Mouse (Mus musculus): ENCODE results near the gene Greb1. TPM values are rescaled to one million over a fixed set of nuclear protein-coding genes. Genes with fewer than 3 reads are reported as not detected.
"Not testable (repeated sequence)": the region's sequence is repeated elsewhere in the genome, so short reads cannot be mapped to it uniquely, and the experiment has no call there.

The Greb1 gene
- polyA plus RNA-seq, 1 experiment from 2014 or later: 4.5 TPM

DNA sequence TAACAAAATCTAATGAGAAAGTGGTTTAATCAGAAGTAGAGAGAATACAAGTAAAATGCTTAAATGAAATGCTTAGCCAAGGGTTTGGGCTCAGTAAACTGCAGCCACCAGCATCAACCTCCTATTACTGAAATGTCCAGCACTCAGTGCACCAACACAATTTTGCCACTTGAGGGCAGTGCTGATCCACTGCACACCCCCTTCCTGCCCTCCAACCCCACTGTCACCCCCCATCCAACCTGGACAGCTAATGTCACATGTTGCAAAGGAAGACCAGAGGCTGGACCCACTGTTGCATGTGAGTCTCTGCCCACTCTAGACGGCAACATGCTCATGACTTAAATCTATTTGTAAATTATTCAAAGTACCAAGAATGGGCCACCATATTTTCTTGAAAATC, 83.0 kb downstream of the Greb1 start:
- WGBS: 58% methylated on average over 1 of the region's 1 CpGs
- H3K36me3 ChIP-seq: peaks cover 13% of the 10 kb centered on the region
- no peak for ATAC-seq (ENCODE audit: low FRiP score)

DNA sequence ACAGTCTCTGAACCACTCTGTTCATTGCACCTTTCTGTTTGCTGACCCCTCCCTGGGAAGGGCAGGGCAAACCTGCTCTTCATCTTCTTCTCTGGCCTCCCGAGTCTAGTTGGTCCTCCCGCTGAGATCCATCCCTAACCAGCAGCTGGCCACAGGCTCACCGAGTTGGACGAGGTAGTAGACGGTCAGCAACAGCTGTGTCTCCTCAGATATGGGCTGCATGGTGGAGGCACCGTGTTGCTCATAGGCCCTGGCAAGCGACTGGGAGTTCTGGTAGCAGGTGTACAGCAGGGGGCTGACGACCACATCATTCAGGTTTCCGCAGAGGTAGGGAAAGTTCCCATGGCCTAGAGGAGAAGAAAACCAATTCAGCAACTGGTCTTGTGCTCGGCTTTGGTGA, 86.1 kb downstream of the Greb1 start:
- peaks cover 18% of the 10 kb centered on the region for H3K36me3 ChIP-seq
- WGBS: 89% methylated on average over 10 of the region's 10 CpGs
- no peaks in the 10 kb centered on the region for H3K27me3 ChIP-seq
- no peak overlapping the region for H3K27ac ChIP-seq
- H3K4me1 ChIP-seq: no peaks in the 10 kb centered on the region
- ATAC-seq (ENCODE audit: low FRiP score): no peak
- H3K4me3 ChIP-seq: no peak overlapping the region
- H3K4me2 ChIP-seq (replicated peaks): no peak overlapping the region
- no peaks in the 10 kb centered on the region for H3K9me3 ChIP-seq (replicated peaks)
- H3K9ac ChIP-seq: no peak overlapping the region

More for the DNA sequence above, 83.0 kb downstream of the Greb1 start:
- H3K4me3 ChIP-seq: no peak overlapping the region
- no peak overlapping the region for H3K4me2 ChIP-seq (replicated peaks)
- H3K9ac ChIP-seq: no peak overlapping the region
- no peaks in the 10 kb centered on the region for H3K9me3 ChIP-seq (replicated peaks)
- no peaks in the 10 kb centered on the region for H3K4me1 ChIP-seq
- H3K27me3 ChIP-seq: no peaks in the 10 kb centered on the region
- no peak overlapping the region for H3K27ac ChIP-seq

DNA sequence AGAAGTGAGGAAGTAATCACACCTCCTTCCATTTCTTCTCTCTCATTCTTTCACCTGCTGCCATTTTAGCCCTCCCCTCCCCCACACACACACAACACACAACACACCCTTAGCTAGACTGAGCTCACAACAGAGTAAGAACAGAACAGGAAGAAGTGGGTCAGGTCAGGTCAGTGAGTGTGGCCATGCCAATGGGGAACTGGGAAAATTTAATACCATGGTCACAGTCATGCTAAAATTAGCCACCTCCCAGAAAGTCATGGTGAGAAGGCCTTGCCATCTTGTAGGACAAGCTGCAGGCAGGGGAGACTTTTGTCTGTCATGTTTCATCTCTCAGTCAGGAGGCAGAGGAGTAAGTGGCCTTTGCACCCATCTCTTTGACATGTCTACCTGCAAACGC, 102.0 kb downstream of the Greb1 start:
- Histone ChIP-seq H3K4me2 (replicated peaks) (no peak overlapping the region), H3K4me1 (no peaks in the 10 kb centered on the region), H3K36me3 (peaks cover 39% of the 10 kb centered on the region), H3K27ac (no peak overlapping the region), H3K4me3 (no peak overlapping the region), H3K9ac (no peak overlapping the region), H3K9me3 (replicated peaks) (no peaks in the 10 kb centered on the region), H3K27me3 (no peaks in the 10 kb centered on the region)
- no peak for ATAC-seq (ENCODE audit: low FRiP score)
- 90% methylated on average over 1 of the region's 1 CpGs for WGBS

DNA sequence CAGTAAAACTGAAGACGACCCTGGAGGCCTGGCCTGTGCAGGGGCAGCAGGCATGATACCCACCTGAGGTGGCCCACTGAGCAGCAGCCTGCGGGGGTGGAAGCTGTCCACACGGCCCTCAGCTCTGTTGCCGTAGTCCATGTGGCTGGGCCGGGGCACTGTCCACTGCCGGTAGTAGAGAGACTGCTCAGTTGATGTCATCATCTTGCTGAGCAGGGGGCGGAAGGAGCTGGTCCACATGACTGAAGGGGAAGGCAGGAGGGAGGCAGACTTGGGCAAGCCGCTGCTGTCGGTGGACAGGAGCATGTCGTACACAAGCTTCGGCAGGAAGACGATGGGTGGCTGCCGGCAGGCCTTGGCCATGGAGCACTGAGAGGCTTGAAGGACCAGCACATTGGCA, 104.5 kb downstream of the Greb1 start:
- no peaks in the 10 kb centered on the region for H3K27me3 ChIP-seq
- no peak overlapping the region for H3K4me3 ChIP-seq
- H3K9me3 ChIP-seq (replicated peaks): no peaks in the 10 kb centered on the region
- no peak overlapping the region for H3K27ac ChIP-seq
- no peak overlapping the region for H3K9ac ChIP-seq
- no peak overlapping the region for H3K4me2 ChIP-seq (replicated peaks)
- no peaks in the 10 kb centered on the region for H3K4me1 ChIP-seq
- H3K36me3 ChIP-seq: peaks cover 20% of the 10 kb centered on the region
- no peak for ATAC-seq (ENCODE audit: low FRiP score)
- WGBS: 93% methylated on average over 13 of the region's 13 CpGs

DNA sequence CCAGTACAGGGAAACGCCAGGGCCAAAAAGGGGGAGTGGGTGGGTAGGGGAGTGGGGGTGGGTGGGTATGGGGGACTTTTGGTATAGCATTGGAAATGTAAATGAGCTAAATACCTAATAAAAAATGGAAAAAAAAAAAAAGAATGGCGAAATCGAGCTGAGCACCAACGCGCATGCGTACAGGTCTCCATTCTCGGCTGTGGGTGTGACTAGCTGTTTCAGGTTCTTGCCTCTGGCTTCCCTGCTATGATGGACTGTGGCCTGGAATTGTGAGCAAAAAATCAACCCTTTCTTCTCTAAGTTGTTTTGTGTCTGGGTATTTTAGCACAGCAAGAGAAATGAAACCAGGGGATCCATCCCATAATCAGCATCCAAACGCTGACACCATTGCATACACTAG, 105.4 kb downstream of the Greb1 start:
- H3K4me1 ChIP-seq; H3K27ac ChIP-seq; ATAC-seq (ENCODE audit: low FRiP score); H3K9me3 ChIP-seq (replicated peaks); H3K4me2 ChIP-seq (replicated peaks); H3K4me3 ChIP-seq; H3K27me3 ChIP-seq; H3K9ac ChIP-seq: not testable (repeated sequence)
- WGBS: 98% methylated on average over 7 of the region's 8 CpGs
- peaks cover 27% of the 10 kb centered on the region for H3K36me3 ChIP-seq

DNA sequence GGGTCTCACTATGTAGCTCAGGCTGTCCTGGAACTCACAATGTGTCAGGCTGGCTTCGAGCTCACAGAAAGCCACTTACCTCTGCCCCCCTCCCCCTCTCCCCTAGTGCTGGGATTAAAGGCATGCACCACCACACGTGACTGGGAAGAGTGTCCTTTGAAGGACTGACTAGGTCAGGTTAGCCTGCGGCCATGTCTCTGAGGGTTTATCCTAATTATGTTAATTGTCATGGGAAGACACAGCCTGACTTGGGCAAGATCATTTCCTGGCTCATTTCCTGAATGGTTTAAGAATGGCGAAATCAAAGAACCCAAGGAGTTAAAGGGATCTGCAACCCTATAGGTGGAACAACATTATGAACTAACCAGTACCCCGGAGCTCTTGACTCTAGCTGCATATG, 105.9 kb downstream of the Greb1 start:
- H3K4me3 ChIP-seq: no peak overlapping the region
- ATAC-seq (ENCODE audit: low FRiP score): no peak
- H3K36me3 ChIP-seq: peaks cover 30% of the 10 kb centered on the region
- no peaks in the 10 kb centered on the region for H3K27me3 ChIP-seq
- H3K9ac ChIP-seq: no peak overlapping the region
- 88% methylated on average over 5 of the region's 5 CpGs for WGBS
- H3K4me2 ChIP-seq (replicated peaks): no peak overlapping the region
- H3K4me1 ChIP-seq: no peaks in the 10 kb centered on the region
- H3K9me3 ChIP-seq (replicated peaks): no peaks in the 10 kb centered on the region
- H3K27ac ChIP-seq: no peak overlapping the region

DNA sequence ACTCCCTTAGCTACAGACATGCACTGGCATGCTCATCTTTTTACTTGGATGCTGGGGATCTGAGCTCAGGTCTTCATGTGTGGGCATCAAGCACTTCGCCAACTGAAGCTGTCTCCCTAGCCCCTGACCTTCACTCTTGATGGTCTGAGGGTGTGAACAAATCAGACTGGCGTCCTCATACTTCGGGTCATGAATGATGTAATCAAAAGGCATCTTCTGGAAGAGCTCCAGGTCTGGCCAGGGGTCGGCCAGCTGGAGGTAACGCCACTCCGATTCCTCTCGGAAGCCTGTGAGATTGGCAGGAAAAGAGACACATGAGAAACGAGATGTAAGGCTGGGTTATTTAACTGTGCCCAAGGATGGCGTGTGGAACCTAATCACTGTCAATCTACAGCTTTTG, 110.1 kb downstream of the Greb1 start:
- Histone ChIP-seq H3K4me1 (no peaks in the 10 kb centered on the region), H3K36me3 (peaks cover 25% of the 10 kb centered on the region), H3K27ac (no peak overlapping the region), H3K9ac (no peak overlapping the region), H3K27me3 (no peaks in the 10 kb centered on the region), H3K9me3 (replicated peaks) (no peaks in the 10 kb centered on the region), H3K4me2 (replicated peaks) (no peak overlapping the region), H3K4me3 (no peak overlapping the region)
- no peak for ATAC-seq (ENCODE audit: low FRiP score)
- 93% methylated on average over 9 of the region's 9 CpGs for whole genome bisulfite sequencing

DNA sequence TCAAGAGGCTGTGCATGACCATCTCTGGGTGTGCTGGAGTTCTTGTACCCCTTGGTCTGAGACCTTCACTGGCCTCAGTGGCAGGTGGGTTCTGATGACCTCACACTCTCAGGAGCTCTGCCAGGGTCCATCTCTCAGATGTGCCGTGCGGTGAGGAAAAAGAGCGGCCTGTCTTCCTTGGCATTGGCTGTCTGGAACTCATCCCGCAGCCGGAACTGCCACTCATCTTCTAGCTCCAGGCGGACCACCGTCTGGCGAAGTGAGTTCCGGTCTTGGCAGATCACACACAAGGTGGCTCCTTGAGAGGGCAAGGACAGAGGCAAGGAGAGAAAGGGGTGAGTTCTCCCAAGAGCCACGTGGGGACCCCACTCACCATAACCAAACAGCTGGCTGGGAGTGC, 128.4 kb downstream of the Greb1 start:
- Histone ChIP-seq H3K4me2 (replicated peaks) (no peak overlapping the region), H3K27ac (no peak overlapping the region), H3K4me1 (no peaks in the 10 kb centered on the region), H3K4me3 (no peak overlapping the region), H3K36me3 (peaks cover 15% of the 10 kb centered on the region), H3K9ac (no peak overlapping the region), H3K27me3 (no peaks in the 10 kb centered on the region), H3K9me3 (replicated peaks) (no peaks in the 10 kb centered on the region)
- 97% methylated on average over 10 of the region's 10 CpGs for WGBS
- ATAC-seq (ENCODE audit: low FRiP score): no peak

DNA sequence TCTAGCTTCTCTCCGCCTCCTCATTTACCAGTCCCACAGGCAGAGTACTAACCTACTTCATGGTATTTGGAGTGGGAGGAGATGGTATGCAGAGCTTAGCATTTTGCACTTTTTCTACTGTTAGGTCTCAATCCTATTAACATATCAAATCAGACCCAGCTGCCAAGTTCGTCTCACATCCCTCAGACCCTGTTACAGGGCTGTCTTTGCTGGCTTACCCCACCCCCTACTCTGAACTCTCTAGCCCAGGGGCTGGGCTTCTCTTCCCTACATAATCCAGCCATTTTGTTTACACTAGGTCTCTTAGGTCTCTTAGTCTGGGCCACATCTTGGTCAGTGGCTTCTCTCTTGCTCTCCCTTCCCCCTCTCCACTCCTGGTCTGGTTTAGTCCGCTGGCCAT, 131.5 kb downstream of the Greb1 start:
- WGBS: 64% methylated on average over 3 of the region's 3 CpGs
- Histone ChIP-seq H3K36me3 (peaks cover 7% of the 10 kb centered on the region), H3K4me2 (replicated peaks) (no peak overlapping the region), H3K27me3 (no peaks in the 10 kb centered on the region), H3K9ac (no peak overlapping the region), H3K4me1 (peaks cover 2% of the 10 kb centered on the region; the same call in 1 of the 2 replicates), H3K4me3 (no peak overlapping the region), H3K27ac (no peak overlapping the region), H3K9me3 (replicated peaks) (no peaks in the 10 kb centered on the region)
- ATAC-seq (ENCODE audit: low FRiP score): no peak

DNA sequence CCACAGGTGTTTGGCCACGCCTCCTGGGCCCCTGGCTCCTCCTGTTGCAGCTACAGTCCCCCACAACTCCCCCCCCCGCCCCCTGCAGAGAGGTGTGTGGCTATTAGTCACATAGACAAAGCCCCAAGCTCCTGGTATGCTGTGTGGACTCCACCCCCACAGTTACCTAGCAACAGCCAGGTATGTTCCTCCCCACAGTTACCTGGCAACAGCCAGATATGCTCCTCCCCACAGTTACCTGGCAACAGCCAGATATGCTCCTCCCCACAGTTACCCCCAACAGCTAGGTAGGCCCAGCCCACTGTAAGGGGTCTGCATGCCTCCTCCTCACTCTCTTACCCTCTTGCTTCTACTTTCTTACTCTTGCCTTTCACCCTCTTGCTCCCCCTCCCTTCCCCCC, 135.7 kb downstream of the Greb1 start:
- no peak overlapping the region for H3K4me3 ChIP-seq
- 0% methylated on average over 2 of the region's 2 CpGs for WGBS
- H3K27me3 ChIP-seq: no peaks in the 10 kb centered on the region
- H3K4me1 ChIP-seq: peaks cover 2% of the 10 kb centered on the region; the same call in 1 of the 2 replicates
- no peak for ATAC-seq (ENCODE audit: low FRiP score)
- H3K4me2 ChIP-seq (replicated peaks): no peak overlapping the region
- H3K9ac ChIP-seq: no peak overlapping the region
- H3K9me3 ChIP-seq (replicated peaks): no peaks in the 10 kb centered on the region
- no peak overlapping the region for H3K27ac ChIP-seq
- H3K36me3 ChIP-seq: no peaks in the 10 kb centered on the region

DNA sequence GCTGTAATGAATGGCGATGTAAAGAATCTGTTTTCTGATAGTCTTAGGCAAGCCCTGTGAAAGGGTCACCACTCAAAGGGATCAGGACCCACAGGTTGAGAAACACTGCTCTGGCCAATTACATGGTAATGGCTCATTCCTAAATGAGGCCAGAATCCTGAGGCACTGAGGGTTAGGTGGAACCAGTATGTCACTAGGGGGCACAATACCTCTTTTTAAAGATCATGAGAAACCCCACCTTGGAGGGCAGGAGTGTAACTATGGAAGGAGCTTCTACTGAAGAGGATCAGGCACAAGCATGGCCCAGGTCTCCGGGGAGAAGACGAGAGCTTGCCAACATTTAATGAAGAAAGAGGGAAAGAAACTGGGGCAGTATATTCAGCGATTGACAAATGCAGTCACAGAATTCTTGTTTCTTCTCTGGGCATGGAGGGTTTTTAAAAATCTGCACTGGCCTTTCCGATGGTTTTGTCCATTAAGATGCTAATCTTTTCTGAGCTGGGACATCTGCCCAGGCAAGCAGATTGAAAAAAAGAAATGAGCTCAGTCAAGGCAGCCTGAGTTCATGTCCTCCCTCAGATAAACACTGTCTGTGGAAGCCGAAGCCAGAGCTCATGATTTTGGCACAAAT, 137.6 kb downstream of the Greb1 start:
- no peak for ATAC-seq (ENCODE audit: low FRiP score)
- H3K36me3 ChIP-seq: no peaks in the 10 kb centered on the region
- H3K9ac ChIP-seq: no peak overlapping the region
- no peaks in the 10 kb centered on the region for H3K27me3 ChIP-seq
- no peaks in the 10 kb centered on the region for H3K9me3 ChIP-seq (replicated peaks)
- H3K4me3 ChIP-seq: no peak overlapping the region
- WGBS: 75% methylated on average over 6 of the region's 6 CpGs
- no peak overlapping the region for H3K4me2 ChIP-seq (replicated peaks)
- peaks cover 2% of the 10 kb centered on the region; the same call in 1 of the 2 replicates for H3K4me1 ChIP-seq
- H3K27ac ChIP-seq: no peak overlapping the region

DNA sequence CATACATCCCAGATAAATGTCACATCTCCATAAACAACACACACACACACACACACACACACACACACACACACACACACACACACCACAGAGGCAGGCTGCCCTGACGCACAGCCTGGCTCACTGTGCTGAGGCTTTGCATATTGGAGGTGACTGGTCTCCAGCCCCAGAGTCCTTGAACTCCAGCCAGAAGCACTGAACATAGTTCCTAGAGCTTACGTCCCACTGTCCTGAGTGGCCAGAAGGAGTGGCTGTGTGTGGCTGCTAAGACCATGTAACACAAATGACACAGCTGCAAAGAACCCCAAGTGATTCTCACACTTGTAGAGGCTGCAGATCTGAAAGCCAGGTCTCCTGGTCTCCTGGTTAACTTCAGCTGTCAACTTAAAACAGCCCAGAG, 138.8 kb downstream of the Greb1 start:
- H3K4me1 ChIP-seq: peaks cover 2% of the 10 kb centered on the region; the same call in 1 of the 2 replicates
- no peak overlapping the region for H3K4me2 ChIP-seq (replicated peaks)
- no peaks in the 10 kb centered on the region for H3K9me3 ChIP-seq (replicated peaks)
- H3K36me3 ChIP-seq: no peaks in the 10 kb centered on the region
- H3K27ac ChIP-seq: no peak overlapping the region
- WGBS: 88% methylated on average over 2 of the region's 2 CpGs
- H3K27me3 ChIP-seq: no peaks in the 10 kb centered on the region
- ATAC-seq (ENCODE audit: low FRiP score): no peak
- H3K4me3 ChIP-seq: no peak overlapping the region
- H3K9ac ChIP-seq: no peak overlapping the region

DNA sequence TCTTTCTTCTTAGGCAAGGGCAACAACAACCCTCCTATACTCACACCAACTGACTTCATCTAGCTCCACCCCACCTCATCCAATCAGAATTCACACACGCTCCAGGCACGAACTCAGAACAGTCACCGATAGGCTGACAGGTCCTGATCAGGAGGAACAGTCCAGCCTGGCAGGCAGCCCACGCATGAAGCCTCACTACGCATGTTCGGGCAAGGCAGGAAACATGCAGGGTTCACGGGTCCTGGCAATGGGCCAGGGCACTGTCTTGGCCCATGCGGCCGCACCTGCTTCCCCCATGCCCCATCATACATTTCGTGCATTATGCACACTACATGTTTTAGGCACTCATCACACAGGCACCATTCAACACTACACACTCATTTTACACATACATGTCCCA, 139.2 kb downstream of the Greb1 start:
- no peak for ATAC-seq (ENCODE audit: low FRiP score)
- Histone ChIP-seq H3K27ac (no peak overlapping the region), H3K9ac (no peak overlapping the region), H3K9me3 (replicated peaks) (no peaks in the 10 kb centered on the region), H3K36me3 (no peaks in the 10 kb centered on the region), H3K27me3 (no peaks in the 10 kb centered on the region), H3K4me1 (peaks cover 2% of the 10 kb centered on the region; the same call in 1 of the 2 replicates), H3K4me2 (replicated peaks) (no peak overlapping the region), H3K4me3 (no peak overlapping the region)
- 93% methylated on average over 10 of the region's 10 CpGs for WGBS

Data from hindbrain, embryonic 12.5 days (tissue).